In the genomic region with DNA sequence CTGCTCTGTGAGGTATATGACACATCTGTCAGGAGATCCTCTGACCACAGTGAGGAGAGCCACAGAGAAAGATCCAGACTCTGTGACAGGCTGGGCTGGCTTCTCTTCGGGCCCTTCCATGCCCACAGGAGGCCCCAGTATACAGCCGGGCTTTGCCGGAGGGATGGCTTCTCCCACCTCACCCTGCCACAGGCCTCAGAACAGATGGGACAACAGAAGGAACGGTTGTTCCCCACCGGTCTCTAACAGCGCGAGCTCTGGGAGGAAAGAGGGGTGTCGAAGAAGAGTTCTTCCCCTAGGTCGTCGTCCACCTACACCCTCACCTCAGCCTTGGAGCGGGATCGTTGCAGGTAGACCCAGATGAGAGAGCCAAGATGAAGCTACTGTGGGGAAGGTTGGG, we compare ENCODE assay signal across 25 mouse cellular contexts.
DNase-seq lines count a peak whose midpoint lies in the region; ATAC-seq and TF ChIP-seq lines count a peak whose summit lies in the region.
"Had no signal": no experiment of that assay in that cellular context is flagged by ENCODE, and none has a peak within 500 bp of the region (broad histone marks: within the 10 kb centered on the region; RNA-seq: fewer than 3 reads in every experiment).

No protein-coding gene starts in this region.

- H3K9me3 ChIP-seq in forebrain, embryonic 12.5 days: peaks cover 5% of the 10 kb centered on the region; the same call in 1 of the 2 replicates
- H3K9me3 ChIP-seq in forebrain, embryonic 13.5 days (replicated peaks): no peaks in the 10 kb centered on the region; the same call in 1 of the 2 replicates
- H3K9me3 ChIP-seq in hindbrain, postnatal 0 days (ENCODE audit: low read length): no peaks in the 10 kb centered on the region
- no peaks in the 10 kb centered on the region for H3K9me3 ChIP-seq in hindbrain, embryonic 16.5 days (ENCODE audit: control insufficient read depth, low read length)
- H3K9me3 ChIP-seq: embryonic facial prominence, embryonic 13.5 days; kidney, embryonic 15.5 days had no signal

- ATAC-seq in forebrain, embryonic 12.5 days (ENCODE audit: low FRiP score): no peak
- ATAC-seq in forebrain, embryonic 13.5 days: no peak
- peak; percentile 18; the same call in 1 of the 2 replicates for ATAC-seq in hindbrain, postnatal 0 days
- no peak for ATAC-seq in hindbrain, embryonic 16.5 days
- ATAC-seq: liver, embryonic 12.5 days; liver, postnatal 0 days had no signal

- no peak for TF ChIP-seq CTCF in cerebellum, adult 2 months (IDR thresholded peaks at IDR 0.05; ENCODE audit: borderline replicate concordance, insufficient read depth, low read depth, low read length)
- TF ChIP-seq CTCF in hindbrain, postnatal 0 days (IDR thresholded peaks at IDR 0.05; ENCODE audit: low read depth): no peak

- no peak overlapping the region for H3K9ac ChIP-seq in forebrain, embryonic 12.5 days
- no peak overlapping the region for H3K9ac ChIP-seq in forebrain, embryonic 13.5 days
- no peak overlapping the region for H3K9ac ChIP-seq in hindbrain, postnatal 0 days (replicated peaks; ENCODE audit: low read length)
- H3K9ac ChIP-seq in hindbrain, embryonic 16.5 days (ENCODE audit: low read depth, low read length): no peak overlapping the region
- H3K9ac ChIP-seq: embryonic facial prominence, embryonic 13.5 days; kidney, embryonic 15.5 days; liver, embryonic 12.5 days; liver, postnatal 0 days had no signal

- H3K27ac ChIP-seq in cerebellum, adult 2 months (ENCODE audit: insufficient read depth, low read length): no peak overlapping the region
- peak overlapping the region; percentile 19; the same call in 1 of the 2 replicates for H3K27ac ChIP-seq in forebrain, embryonic 12.5 days
- no peak overlapping the region for H3K27ac ChIP-seq in forebrain, embryonic 13.5 days
- no peak overlapping the region for H3K27ac ChIP-seq in hindbrain, postnatal 0 days
- H3K27ac ChIP-seq in hindbrain, embryonic 16.5 days (ENCODE audit: low read depth, low read length): no peak overlapping the region
- H3K27ac ChIP-seq: embryonic facial prominence, embryonic 13.5 days; kidney, embryonic 15.5 days; layer of hippocampus, adult 2 months; left cerebral cortex, adult 2 months; liver, embryonic 12.5 days had no signal

- peak; percentile 60 to 63 for DNase-seq in cerebellum, adult 2 months
- no peak for DNase-seq in cerebellum, postnatal 14 days
- no peak for DNase-seq in hindbrain, postnatal 0 days (ENCODE audit: low spot score)
- no peak for DNase-seq in heart, adult 8-10 months (ENCODE audit: low spot score)
- DNase-seq: adrenal gland, adult 8-10 months; embryo, embryonic 11 days; gastrocnemius, postnatal 10 days; heart, postnatal 14 days; kidney, adult 18-20 months; kidney, postnatal 25 days; liver, postnatal 0 days; lung, postnatal 36 days; midbrain, embryonic 14.5 days; thymus, adult 2 months; thymus, postnatal 4 days had no signal

- no peak overlapping the region for H3K4me3 ChIP-seq in cerebellum, adult 2 months (replicated peaks; ENCODE audit: insufficient read depth, low read depth, low read length)
- H3K4me3 ChIP-seq in forebrain, embryonic 12.5 days (replicated peaks): no peak overlapping the region
- H3K4me3 ChIP-seq in forebrain, embryonic 13.5 days: no peak overlapping the region
- H3K4me3 ChIP-seq in hindbrain, postnatal 0 days (ENCODE audit: low read length): no peak overlapping the region
- H3K4me3 ChIP-seq in hindbrain, embryonic 16.5 days (ENCODE audit: low read length): no peak overlapping the region
- H3K4me3 ChIP-seq: embryonic facial prominence, embryonic 13.5 days; kidney, embryonic 15.5 days; layer of hippocampus, adult 2 months; left cerebral cortex, adult 2 months; liver, embryonic 12.5 days; megakaryocyte, embryonic 14.5 days had no signal

- no peaks in the 10 kb centered on the region for H3K36me3 ChIP-seq in forebrain, embryonic 12.5 days (replicated peaks)
- no peaks in the 10 kb centered on the region for H3K36me3 ChIP-seq in forebrain, embryonic 13.5 days (ENCODE audit: poor library complexity, severe bottlenecking)
- H3K36me3 ChIP-seq in hindbrain, postnatal 0 days (ENCODE audit: insufficient read depth, low read length): no peaks in the 10 kb centered on the region
- no peaks in the 10 kb centered on the region for H3K36me3 ChIP-seq in hindbrain, embryonic 16.5 days (ENCODE audit: control insufficient read depth, insufficient read depth, low read length)
- H3K36me3 ChIP-seq: embryonic facial prominence, embryonic 13.5 days; G1E; kidney, embryonic 15.5 days; liver, embryonic 12.5 days had no signal

- no peak for TF ChIP-seq POLR2A in cerebellum, adult 2 months (IDR thresholded peaks at IDR 0.05; ENCODE audit: borderline replicate concordance, insufficient read depth, low read length)

- 17% methylated on average over 12 of the region's 12 CpGs for WGBS in cerebellum, adult 2 months
- WGBS in forebrain, embryonic 12.5 days: 89% methylated on average over 12 of the region's 12 CpGs
- WGBS in forebrain, embryonic 13.5 days: 69% methylated on average over 12 of the region's 12 CpGs
- 67% methylated on average over 12 of the region's 12 CpGs for WGBS in hindbrain, postnatal 0 days
- WGBS in hindbrain, embryonic 16.5 days: 72% methylated on average over 12 of the region's 12 CpGs

- no peak overlapping the region for H3K4me2 ChIP-seq in forebrain, embryonic 12.5 days
- H3K4me2 ChIP-seq in forebrain, embryonic 13.5 days: no peak overlapping the region
- no peak overlapping the region for H3K4me2 ChIP-seq in hindbrain, postnatal 0 days (ENCODE audit: low read depth, low read length)
- H3K4me2 ChIP-seq in hindbrain, embryonic 16.5 days (ENCODE audit: low read length): no peak overlapping the region
- H3K4me2 ChIP-seq: embryonic facial prominence, embryonic 13.5 days; kidney, embryonic 15.5 days; liver, embryonic 12.5 days had no signal

- peaks cover 33% of the 10 kb centered on the region for H3K4me1 ChIP-seq in cerebellum, adult 2 months (ENCODE audit: control insufficient read depth, insufficient read depth, low read length)
- peaks cover 53% of the 10 kb centered on the region for H3K4me1 ChIP-seq in forebrain, embryonic 12.5 days
- H3K4me1 ChIP-seq in forebrain, embryonic 13.5 days: peaks cover 57% of the 10 kb centered on the region
- peaks cover 11% of the 10 kb centered on the region; the same call in 1 of the 2 replicates for H3K4me1 ChIP-seq in hindbrain, postnatal 0 days (ENCODE audit: insufficient read depth, low read length)
- H3K4me1 ChIP-seq in hindbrain, embryonic 16.5 days (ENCODE audit: control insufficient read depth, insufficient read depth, low read depth, low read length): peaks cover 17% of the 10 kb centered on the region

- no peaks in the 10 kb centered on the region for H3K27me3 ChIP-seq in cerebellum, adult 2 months (ENCODE audit: control insufficient read depth, insufficient read depth, low read length)
- no peaks in the 10 kb centered on the region; the same call in 1 of the 2 replicates for H3K27me3 ChIP-seq in forebrain, embryonic 12.5 days
- no peaks in the 10 kb centered on the region for H3K27me3 ChIP-seq in forebrain, embryonic 13.5 days
- H3K27me3 ChIP-seq in hindbrain, postnatal 0 days (ENCODE audit: insufficient read depth, low read length): no peaks in the 10 kb centered on the region
- 0 out of 2 replicates have a peak, but pooled peaks cover 1% of the 10 kb centered on the region for H3K27me3 ChIP-seq in hindbrain, embryonic 16.5 days (replicated peaks; ENCODE audit: control insufficient read depth, insufficient read depth, low read length)
- H3K27me3 ChIP-seq: embryonic facial prominence, embryonic 13.5 days; kidney, embryonic 15.5 days; megakaryocyte, embryonic 14.5 days had no signal

Comparison
In these comparisons a context has a peak if more than half of its experiments do, and no peak if none do; other contexts are left out.
1. DNase-seq: peak in cerebellum, adult 2 months (2 of 2); none in cerebellum, postnatal 14 days (0 of 2), hindbrain, postnatal 0 days (single experiment) and heart, adult 8-10 months (single experiment).